Mouse (Mus musculus) gastrocnemius, adult 2 months (tissue): Measurements from ENCODE around the gene Slc26a11. TPM values are rescaled to one million over a fixed set of nuclear protein-coding genes. Genes with fewer than 3 reads are reported as not detected.

Source experiments
- DNase-seq: peaks from one replicate; pipeline ENCODE4 v3.0.0; 2022
- H3K27ac ChIP-seq: fragments of 200-600 bp; 2 replicates; pipeline ENCODE4 v1.8.1; 2022; ENCODE audit warnings: mild to moderate bottlenecking
- H3K4me3 ChIP-seq: fragments of 200-600 bp; 2 replicates; pipeline ENCODE4 v1.8.1; 2022; ENCODE audit warnings: mild to moderate bottlenecking, moderate library complexity
- CTCF ChIP-seq: fragments of 200-600 bp; IDR thresholded peaks from 2 replicates; pipeline ENCODE4 v1.8.1; 2022; ENCODE audit warnings: antibody characterized with exemption, mild to moderate bottlenecking, moderate library complexity
- intact Hi-C: fragments of 180-260 bp; cut with DNase I; formaldehyde crosslinking; loops from one replicate; pipeline ENCODE4 v1.15.1; 2025
- microRNA-seq: library from miRNA; unstranded; fragments of <30 nt; microRNA quantifications from one replicate; pipeline ENCODE4 v1.2.0, GENCODE M21; 2021
- total RNA-seq, 2 experiments: library from RNA; stranded (reverse); gene quantifications; 2 replicates each; pipeline ENCODE4 v1.2.3; 2021

Gene Slc26a11
- total RNA-seq, 2 experiments from 2014 or later, result 1.9 to 2.8 TPM

DNA sequence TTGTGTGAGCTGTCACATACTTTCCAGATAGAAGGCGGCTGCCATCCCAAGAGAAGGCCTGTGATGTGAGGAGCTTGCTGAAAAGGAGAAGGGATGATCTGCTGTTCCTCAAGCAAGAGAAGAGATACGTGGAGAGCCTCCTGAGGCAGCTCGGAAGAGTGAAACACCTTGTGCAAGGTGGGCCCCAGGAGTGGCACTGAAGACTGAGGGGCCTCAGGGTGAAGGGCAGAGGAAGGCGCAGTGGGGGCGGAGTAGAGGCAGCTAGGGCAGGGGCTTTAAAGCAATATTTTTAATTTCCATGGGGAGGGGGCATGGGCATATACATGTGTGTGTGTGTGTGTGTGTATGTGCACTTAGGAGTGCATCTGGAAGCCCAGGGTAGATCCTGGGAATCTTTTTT is 72.6 kb downstream of the Slc26a11 start:
- H3K27ac ChIP-seq, result no peak overlapping the region
- DNase-seq, result no peak
- TF ChIP-seq CTCF, result no peak
- H3K4me3 ChIP-seq, result no peak overlapping the region
- intact Hi-C loops, result no loop called here

DNA sequence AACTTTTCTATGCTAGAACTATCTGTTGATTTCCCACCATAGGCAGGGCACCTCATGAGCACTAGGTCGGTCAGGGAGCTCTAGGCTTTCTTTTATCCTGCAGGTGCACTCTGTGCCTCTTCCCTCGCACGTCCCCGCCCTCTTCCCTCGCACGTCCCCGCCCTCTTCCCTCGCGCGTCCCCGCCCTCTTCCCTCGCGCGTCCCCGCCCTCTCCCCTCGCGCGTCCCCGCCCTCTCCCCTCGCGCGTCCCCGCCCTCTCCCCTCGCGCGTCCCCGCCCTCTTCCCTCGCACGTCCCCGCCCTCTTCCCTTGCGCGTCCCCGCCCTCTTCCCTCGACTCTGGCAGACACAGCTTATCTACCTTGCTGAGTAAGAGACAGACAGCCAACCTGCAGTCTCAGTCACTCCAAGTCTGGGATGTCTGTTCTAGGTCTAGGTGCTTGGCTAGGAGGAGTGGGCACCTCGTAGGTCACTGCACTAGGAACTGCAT is 73.3 kb downstream of the Slc26a11 start:
- DNase-seq, result peak; percentile 63
- H3K4me3 ChIP-seq, result peak overlapping the region; percentile 46
- intact Hi-C loops, result no loop called here

More for the DNA sequence above, 73.3 kb downstream of the Slc26a11 start:
- TF ChIP-seq CTCF, result no peak
- H3K27ac ChIP-seq, result no peak overlapping the region

Small RNA genes within 50 kb of the gene (microRNA-seq; reads per million reads assigned to microRNA genes)
- not detected for gene Mir1932

Other genes starting within 250 kb of the Slc26a11 start
- 10 to 100 TPM; 30.7 to 36.6 TPM for gene Tbc1d16, start 127.1 kb upstream of the Slc26a11 start, total RNA-seq
- gene Ccdc40, start 127.0 kb upstream of the Slc26a11 start, total RNA-seq, result not detected
- 100 to 1,000 TPM; 148 to 177 TPM for gene Gaa, start 87.7 kb upstream of the Slc26a11 start, total RNA-seq
- gene Eif4a3, start 55.5 kb upstream of the Slc26a11 start, total RNA-seq, result 10 to 100 TPM; 42.1 to 51.6 TPM
- under 1 TPM; 0.33 to 0.54 TPM for gene Card14, start 47.8 kb upstream of the Slc26a11 start, total RNA-seq
- 1 to 10 TPM; 2.7 to 3.0 TPM for gene Sgsh, start within 50 bp of the Slc26a11 start, total RNA-seq
- 1 to 10 TPM; 4.1 to 6.9 TPM for gene Rnf213, start 37.5 kb downstream of the Slc26a11 start, total RNA-seq
- gene Endov, start 135.8 kb downstream of the Slc26a11 start, total RNA-seq, result 1 to 10 TPM; 4.3 to 4.5 TPM
- gene Nptx1, start 192.2 kb downstream of the Slc26a11 start, total RNA-seq, result not detected
- 10 to 100 TPM; 24.9 to 32.5 TPM for gene Rptor, start 247.3 kb downstream of the Slc26a11 start, total RNA-seq